Mouse (Mus musculus): ENCODE data around the gene Fank1. TPM values are rescaled to one million over a fixed set of nuclear protein-coding genes. Genes with fewer than 3 reads are reported as not detected.

The Fank1 gene
- polyA plus RNA-seq, 1 experiment from 2014 or later, result 0.32 TPM

- no peak overlapping the region for H3K4me3 ChIP-seq (ENCODE audit: low read depth, low read length)
- no peak for DNase-seq (ENCODE audit: low spot score)
- 91% methylated on average over 1 of the region's 1 CpGs for WGBS
- H3K4me2 ChIP-seq (ENCODE audit: low read depth, severe bottlenecking), result no peak overlapping the region
- H3K9me3 ChIP-seq (ENCODE audit: control insufficient read depth, low read length), result no peaks in the 10 kb centered on the region
- H3K27ac ChIP-seq (replicated peaks; ENCODE audit: low read depth, low read length), result no peak overlapping the region
- no peak for ATAC-seq (ENCODE audit: insufficient number of reproducible peaks, low FRiP score, low TSS enrichment, low read depth)
- H3K9ac ChIP-seq (ENCODE audit: low read length), result no peak overlapping the region
- H3K36me3 ChIP-seq (ENCODE audit: control insufficient read depth, insufficient read depth, low read length), result no peaks in the 10 kb centered on the region
- no peaks in the 10 kb centered on the region for H3K4me1 ChIP-seq (ENCODE audit: control insufficient read depth, insufficient read depth, low read length)
- no peaks in the 10 kb centered on the region for H3K27me3 ChIP-seq (ENCODE audit: control insufficient read depth, insufficient read depth, low read length)
These were observed 32.5 kb upstream of the Fank1 start for GRCm38 (mm10) chr7:133744209-133744608.

GRCm38 (mm10) chr7:133744701-133745100, 32.0 kb upstream of the Fank1 start:
- no peak overlapping the region for H3K27ac ChIP-seq (replicated peaks; ENCODE audit: low read depth, low read length)
- no peaks in the 10 kb centered on the region for H3K9me3 ChIP-seq (ENCODE audit: control insufficient read depth, low read length)
- ATAC-seq (ENCODE audit: insufficient number of reproducible peaks, low FRiP score, low TSS enrichment, low read depth), result no peak
- no peak overlapping the region for H3K4me2 ChIP-seq (ENCODE audit: low read depth, severe bottlenecking)
- DNase-seq (ENCODE audit: low spot score), result no peak
- 76% methylated on average over 4 of the region's 4 CpGs for WGBS
- no peak overlapping the region for H3K4me3 ChIP-seq (ENCODE audit: low read depth, low read length)
- H3K9ac ChIP-seq (ENCODE audit: low read length), result no peak overlapping the region
- no peaks in the 10 kb centered on the region for H3K36me3 ChIP-seq (ENCODE audit: control insufficient read depth, insufficient read depth, low read length)
- no peaks in the 10 kb centered on the region for H3K4me1 ChIP-seq (ENCODE audit: control insufficient read depth, insufficient read depth, low read length)
- no peaks in the 10 kb centered on the region for H3K27me3 ChIP-seq (ENCODE audit: control insufficient read depth, insufficient read depth, low read length)

GRCm38 (mm10) chr7:133747372-133747771, 29.3 kb upstream of the Fank1 start:
- H3K4me3 ChIP-seq (ENCODE audit: low read depth, low read length), result no peak overlapping the region
- H3K36me3 ChIP-seq (ENCODE audit: control insufficient read depth, insufficient read depth, low read length), result no peaks in the 10 kb centered on the region
- DNase-seq (ENCODE audit: low spot score), result no peak
- no peaks in the 10 kb centered on the region for H3K27me3 ChIP-seq (ENCODE audit: control insufficient read depth, insufficient read depth, low read length)
- H3K4me1 ChIP-seq (ENCODE audit: control insufficient read depth, insufficient read depth, low read length), result no peaks in the 10 kb centered on the region
- no peak for ATAC-seq (ENCODE audit: insufficient number of reproducible peaks, low FRiP score, low TSS enrichment, low read depth)
- no peak overlapping the region for H3K4me2 ChIP-seq (ENCODE audit: low read depth, severe bottlenecking)
- H3K9ac ChIP-seq (ENCODE audit: low read length), result no peak overlapping the region
- no peak overlapping the region for H3K27ac ChIP-seq (replicated peaks; ENCODE audit: low read depth, low read length)
- H3K9me3 ChIP-seq (ENCODE audit: control insufficient read depth, low read length), result no peaks in the 10 kb centered on the region
- WGBS, result 85% methylated on average over 8 of the region's 8 CpGs

GRCm38 (mm10) chr7:133748753-133749152, 27.9 kb upstream of the Fank1 start:
- DNase-seq (ENCODE audit: low spot score) (no peak), ATAC-seq (ENCODE audit: insufficient number of reproducible peaks, low FRiP score, low TSS enrichment, low read depth) (no peak)
- H3K4me2 ChIP-seq (ENCODE audit: low read depth, severe bottlenecking), result no peak overlapping the region
- H3K27me3 ChIP-seq (ENCODE audit: control insufficient read depth, insufficient read depth, low read length), result no peaks in the 10 kb centered on the region
- no peaks in the 10 kb centered on the region for H3K36me3 ChIP-seq (ENCODE audit: control insufficient read depth, insufficient read depth, low read length)
- H3K9me3 ChIP-seq (ENCODE audit: control insufficient read depth, low read length), result no peaks in the 10 kb centered on the region
- no peak overlapping the region for H3K9ac ChIP-seq (ENCODE audit: low read length)
- 83% methylated on average over 14 of the region's 14 CpGs for WGBS
- H3K4me1 ChIP-seq (ENCODE audit: control insufficient read depth, insufficient read depth, low read length), result no peaks in the 10 kb centered on the region
- no peak overlapping the region for H3K27ac ChIP-seq (replicated peaks; ENCODE audit: low read depth, low read length)
- H3K4me3 ChIP-seq (ENCODE audit: low read depth, low read length), result no peak overlapping the region

- Histone ChIP-seq H3K4me2 (ENCODE audit: low read depth, severe bottlenecking) (no peak overlapping the region), H3K27ac (replicated peaks; ENCODE audit: low read depth, low read length) (no peak overlapping the region), H3K4me1 (ENCODE audit: control insufficient read depth, insufficient read depth, low read length) (no peaks in the 10 kb centered on the region), H3K9me3 (ENCODE audit: control insufficient read depth, low read length) (no peaks in the 10 kb centered on the region), H3K36me3 (ENCODE audit: control insufficient read depth, insufficient read depth, low read length) (no peaks in the 10 kb centered on the region), H3K27me3 (ENCODE audit: control insufficient read depth, insufficient read depth, low read length) (no peaks in the 10 kb centered on the region), H3K9ac (ENCODE audit: low read length) (no peak overlapping the region), H3K4me3 (ENCODE audit: low read depth, low read length) (no peak overlapping the region)
- DNase-seq (ENCODE audit: low spot score) (no peak), ATAC-seq (ENCODE audit: insufficient number of reproducible peaks, low FRiP score, low TSS enrichment, low read depth) (no peak)
- WGBS, result 63% methylated on average over 5 of the region's 5 CpGs
These were observed 26.0 kb upstream of the Fank1 start for GRCm38 (mm10) chr7:133750666-133751065.

GRCm38 (mm10) chr7:133751163-133751562, 25.5 kb upstream of the Fank1 start:
- Histone ChIP-seq H3K9me3 (ENCODE audit: control insufficient read depth, low read length) (no peaks in the 10 kb centered on the region), H3K36me3 (ENCODE audit: control insufficient read depth, insufficient read depth, low read length) (no peaks in the 10 kb centered on the region), H3K9ac (ENCODE audit: low read length) (no peak overlapping the region), H3K4me3 (ENCODE audit: low read depth, low read length) (no peak overlapping the region), H3K4me1 (ENCODE audit: control insufficient read depth, insufficient read depth, low read length) (no peaks in the 10 kb centered on the region), H3K27ac (replicated peaks; ENCODE audit: low read depth, low read length) (no peak overlapping the region), H3K4me2 (ENCODE audit: low read depth, severe bottlenecking) (no peak overlapping the region), H3K27me3 (ENCODE audit: control insufficient read depth, insufficient read depth, low read length) (no peaks in the 10 kb centered on the region)
- DNase-seq (ENCODE audit: low spot score) (no peak), ATAC-seq (ENCODE audit: insufficient number of reproducible peaks, low FRiP score, low TSS enrichment, low read depth) (no peak)
- WGBS, result 87% methylated on average over 5 of the region's 5 CpGs

GRCm38 (mm10) chr7:133757961-133758455, 18.7 kb upstream of the Fank1 start:
- H3K4me3 ChIP-seq (ENCODE audit: low read depth, low read length), result no peak overlapping the region
- no peak for DNase-seq (ENCODE audit: low spot score)
- no peak overlapping the region for H3K9ac ChIP-seq (ENCODE audit: low read length)
- H3K27me3 ChIP-seq (ENCODE audit: control insufficient read depth, insufficient read depth, low read length), result no peaks in the 10 kb centered on the region
- H3K4me1 ChIP-seq (ENCODE audit: control insufficient read depth, insufficient read depth, low read length), result 0 out of 2 replicates have a peak, but pooled peaks cover 3% of the 10 kb centered on the region
- no peak overlapping the region for H3K27ac ChIP-seq (replicated peaks; ENCODE audit: low read depth, low read length)
- WGBS, result 75% methylated on average over 5 of the region's 5 CpGs
- no peak for ATAC-seq (ENCODE audit: insufficient number of reproducible peaks, low FRiP score, low TSS enrichment, low read depth)
- H3K4me2 ChIP-seq (ENCODE audit: low read depth, severe bottlenecking), result no peak overlapping the region
- H3K9me3 ChIP-seq (ENCODE audit: control insufficient read depth, low read length), result no peaks in the 10 kb centered on the region
- no peaks in the 10 kb centered on the region for H3K36me3 ChIP-seq (ENCODE audit: control insufficient read depth, insufficient read depth, low read length)

GRCm38 (mm10) chr7:133758716-133759115, 17.9 kb upstream of the Fank1 start:
- no peaks in the 10 kb centered on the region for H3K27me3 ChIP-seq (ENCODE audit: control insufficient read depth, insufficient read depth, low read length)
- no peak for DNase-seq (ENCODE audit: low spot score)
- 96% methylated on average over 5 of the region's 5 CpGs for WGBS
- H3K36me3 ChIP-seq (ENCODE audit: control insufficient read depth, insufficient read depth, low read length), result no peaks in the 10 kb centered on the region
- H3K4me3 ChIP-seq (ENCODE audit: low read depth, low read length), result no peak overlapping the region
- no peaks in the 10 kb centered on the region for H3K9me3 ChIP-seq (ENCODE audit: control insufficient read depth, low read length)
- ATAC-seq (ENCODE audit: insufficient number of reproducible peaks, low FRiP score, low TSS enrichment, low read depth), result no peak
- no peak overlapping the region for H3K27ac ChIP-seq (replicated peaks; ENCODE audit: low read depth, low read length)
- H3K4me1 ChIP-seq (ENCODE audit: control insufficient read depth, insufficient read depth, low read length), result 0 out of 2 replicates have a peak, but pooled peaks cover 3% of the 10 kb centered on the region
- H3K4me2 ChIP-seq (ENCODE audit: low read depth, severe bottlenecking), result no peak overlapping the region
- no peak overlapping the region for H3K9ac ChIP-seq (ENCODE audit: low read length)

Data from limb, embryonic 11.5 days (tissue).